Mouse (Mus musculus) activated CD4-positive, CD25-positive, alpha-beta regulatory T cell, adult 9 weeks (primary cell): ENCODE measurements around the gene Bivm. TPM values are rescaled to one million over a fixed set of nuclear protein-coding genes. Genes with fewer than 3 reads are reported as not detected.

Experiments used
- polyA plus RNA-seq: library from polyadenylated mRNA; unstranded; fragments of 100-300 nt; shearing (Covaris generic); gene quantifications from one replicate; pipeline ENCODE4 v1.2.1, GENCODE M21; 2017

The Bivm gene
- 11.7 TPM for polyA plus RNA-seq

DNA sequence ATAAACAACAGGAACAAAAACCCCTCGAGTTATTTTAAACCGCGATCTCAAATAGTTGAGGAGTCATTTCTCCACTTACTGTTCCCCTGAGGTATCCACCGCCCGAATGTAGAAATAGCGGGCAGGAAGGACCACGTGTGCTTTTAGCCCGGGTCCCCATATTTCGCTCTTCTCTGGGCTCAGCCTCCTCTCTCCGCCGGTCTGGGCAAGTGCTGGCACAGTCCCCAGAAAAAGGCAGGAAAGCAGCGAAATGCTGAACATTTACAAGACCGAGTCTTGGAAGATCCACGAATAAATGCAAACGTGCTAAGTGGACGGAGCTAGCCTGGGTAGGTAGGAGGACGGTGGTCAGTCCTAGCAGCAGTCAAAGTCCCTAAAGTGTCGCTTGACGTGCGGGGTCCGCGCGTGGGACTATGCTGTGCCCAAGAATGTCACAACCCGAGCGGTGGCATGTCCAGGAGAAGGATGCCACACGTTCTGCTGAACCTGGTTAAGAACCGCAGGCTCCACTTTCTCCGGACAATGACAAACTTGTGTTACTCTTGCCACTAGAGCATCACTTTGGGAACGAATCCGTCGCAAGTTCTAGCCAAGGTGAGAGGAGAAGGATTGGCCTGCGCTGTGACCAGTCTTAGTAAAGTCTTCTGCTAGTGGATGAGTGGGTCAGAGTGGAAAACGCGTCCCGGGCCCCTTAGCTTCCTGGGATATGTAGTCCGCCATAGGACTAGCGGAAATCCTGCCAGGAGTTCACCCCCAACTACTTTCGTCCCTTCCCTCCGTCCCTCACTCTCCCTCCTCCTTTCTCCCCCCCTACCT is at the start of gene Bivm, which contains the start of gene Kdelc1:
TSS of gene Bivm (plus strand) at position 719 of the 816 bp plus-strand sequence.
TSS of gene Kdelc1 (minus strand) at position 570 of the 816 bp plus-strand sequence.

DNA sequence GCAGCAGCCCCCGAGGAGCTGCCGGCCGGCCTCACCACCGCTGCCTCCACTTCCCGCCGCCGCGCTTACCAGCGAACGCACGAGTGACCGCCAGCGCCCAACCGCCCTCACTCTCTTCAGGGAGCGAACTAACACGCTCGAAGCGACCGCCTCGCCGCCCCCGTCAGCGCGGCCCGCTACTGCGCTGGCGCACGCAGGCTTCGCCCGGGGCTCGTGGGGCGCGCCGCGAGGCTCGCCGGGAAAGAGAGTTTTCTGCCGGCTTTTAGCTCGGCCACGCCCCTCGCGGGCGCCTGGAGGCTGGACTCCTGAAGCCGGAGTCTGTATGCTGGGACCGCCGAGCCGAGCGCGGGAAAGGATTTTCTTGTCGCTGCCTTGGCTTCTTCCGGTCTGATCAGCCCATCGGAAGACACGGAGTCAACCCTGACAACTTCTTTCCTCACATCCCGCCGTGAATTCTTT is 16.5 kb upstream of the Bivm start, which contains the start of gene Tex30:
TSS of gene Tex30 (minus strand) at position 183 of the 459 bp plus-strand sequence.

GRCm38 (mm10) chr1:44147563-44148381 is 29.0 kb downstream of the Bivm start, which contains the start of gene Ercc5:
Ercc5 (plus strand) TSS chr1:44147744.

Other genes with a start within 250 kb of the Bivm start
- 190 TPM for gene Tpp2, start 185.3 kb upstream of the Bivm start, polyA plus RNA-seq
- 0.34 TPM for gene Mettl21c, start 98.9 kb upstream of the Bivm start, polyA plus RNA-seq
- 0.13 TPM for gene Gm8251, start 57.0 kb upstream of the Bivm start, polyA plus RNA-seq
- 42.6 TPM for gene Tex30, start 16.5 kb upstream of the Bivm start, polyA plus RNA-seq
- 17.4 TPM for gene Kdelc1, start 149 bp upstream of the Bivm start, polyA plus RNA-seq
- gene Ercc5, start 28.8 kb downstream of the Bivm start, polyA plus RNA-seq, result 26.8 TPM
- not detected for gene Mettl21e, start 100.0 kb downstream of the Bivm start, polyA plus RNA-seq